Comparison of ENCODE assay signal across 25 mouse cellular contexts in the genomic region with DNA sequence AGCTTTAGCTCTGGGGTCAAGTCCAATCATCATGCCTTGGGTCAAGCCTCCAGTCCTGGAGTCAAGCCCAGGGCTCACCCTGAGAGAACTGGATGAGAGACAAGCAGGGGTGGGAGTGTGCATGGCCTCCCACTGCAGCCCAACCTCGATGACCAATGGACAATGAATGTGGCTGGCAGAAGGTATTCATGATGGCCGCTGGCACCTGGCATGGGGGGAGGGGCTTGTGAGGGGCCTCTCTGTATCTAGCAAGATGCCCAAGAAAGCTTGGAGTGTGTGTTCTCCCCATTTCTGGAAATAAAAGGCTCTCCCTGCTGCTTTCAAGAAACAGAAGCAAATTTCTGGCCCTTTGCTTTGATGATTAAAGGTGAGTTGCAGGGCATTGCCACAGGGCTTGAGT. TPM values are rescaled to one million over a fixed set of nuclear protein-coding genes. Genes with fewer than 3 reads are reported as not detected.
"Had no signal": no experiment of that assay in that cellular context is flagged by ENCODE, and none has a peak within 500 bp of the region (broad histone marks: within the 10 kb centered on the region; RNA-seq: fewer than 3 reads in every experiment).

No protein-coding gene starts in this region.

- H3K9me3 ChIP-seq: limb, embryonic 15.5 days; liver, embryonic 12.5 days; liver, embryonic 15.5 days; lung, embryonic 15.5 days; midbrain, embryonic 12.5 days; neural tube, embryonic 13.5 days; stomach, embryonic 15.5 days had no signal

- ATAC-seq: intestine, embryonic 16.5 days; liver, embryonic 12.5 days had no signal

- H3K4me1 ChIP-seq: liver, embryonic 12.5 days; liver, embryonic 15.5 days; megakaryocyte, embryonic 14.5 days; midbrain, embryonic 12.5 days had no signal

- H3K4me3 ChIP-seq: limb, embryonic 12.5 days; limb, embryonic 15.5 days; liver, embryonic 12.5 days; liver, embryonic 15.5 days; lung, embryonic 15.5 days; megakaryocyte, embryonic 14.5 days; midbrain, embryonic 12.5 days; myocyte; neural tube, embryonic 13.5 days; stomach, embryonic 15.5 days had no signal

- H3K36me3 ChIP-seq: limb, embryonic 12.5 days; limb, embryonic 15.5 days; liver, embryonic 12.5 days; liver, embryonic 15.5 days; lung, embryonic 15.5 days; midbrain, embryonic 12.5 days; neural tube, embryonic 13.5 days; stomach, embryonic 15.5 days had no signal

- H3K4me2 ChIP-seq: limb, embryonic 12.5 days; limb, embryonic 15.5 days; liver, embryonic 12.5 days; liver, embryonic 15.5 days; lung, embryonic 15.5 days; midbrain, embryonic 12.5 days; neural tube, embryonic 13.5 days; stomach, embryonic 15.5 days had no signal

- H3K9ac ChIP-seq: limb, embryonic 12.5 days; limb, embryonic 15.5 days; liver, embryonic 12.5 days; liver, embryonic 15.5 days; lung, embryonic 15.5 days; midbrain, embryonic 12.5 days; neural tube, embryonic 13.5 days; stomach, embryonic 15.5 days had no signal

- DNase-seq: kidney, adult 18-20 months; kidney, adult 9 months; kidney, postnatal 14 days; kidney, postnatal 4 days; layer of hippocampus, postnatal 36 days; lung, adult 18-20 months; lung, postnatal 10 days; lung, postnatal 36 days; retina, postnatal 1 day; right cerebral cortex, postnatal 25 days; spleen, adult 18-20 months; thymus, postnatal 25 days had no signal

- H3K27ac ChIP-seq: limb, embryonic 12.5 days; limb, embryonic 15.5 days; liver, embryonic 12.5 days; liver, embryonic 15.5 days; lung, embryonic 15.5 days; midbrain, embryonic 12.5 days; neural tube, embryonic 13.5 days; stomach, embryonic 15.5 days had no signal

- H3K27me3 ChIP-seq: limb, embryonic 12.5 days; limb, embryonic 15.5 days; liver, embryonic 12.5 days; liver, embryonic 15.5 days; lung, embryonic 15.5 days; megakaryocyte, embryonic 14.5 days; midbrain, embryonic 12.5 days; neural tube, embryonic 13.5 days; stomach, embryonic 15.5 days had no signal

RNA-seq across cellular contexts. Expression of a gene that starts 50.7 kb away (rescaled TPM):
- total RNA-seq: monocyte, adult 5-6 weeks; neutrophil, adult 5-6 weeks had no signal
- polyA plus RNA-seq: myocyte had no signal
